Mouse (Mus musculus): Measurements from ENCODE around the gene Ptprn2.

Ptprn2 gene

GRCm38 (mm10) chr12:117229442-117229841 is 743.9 kb downstream of the Ptprn2 start:
- DNase-seq (ENCODE audit: low spot score): no peak

DNA sequence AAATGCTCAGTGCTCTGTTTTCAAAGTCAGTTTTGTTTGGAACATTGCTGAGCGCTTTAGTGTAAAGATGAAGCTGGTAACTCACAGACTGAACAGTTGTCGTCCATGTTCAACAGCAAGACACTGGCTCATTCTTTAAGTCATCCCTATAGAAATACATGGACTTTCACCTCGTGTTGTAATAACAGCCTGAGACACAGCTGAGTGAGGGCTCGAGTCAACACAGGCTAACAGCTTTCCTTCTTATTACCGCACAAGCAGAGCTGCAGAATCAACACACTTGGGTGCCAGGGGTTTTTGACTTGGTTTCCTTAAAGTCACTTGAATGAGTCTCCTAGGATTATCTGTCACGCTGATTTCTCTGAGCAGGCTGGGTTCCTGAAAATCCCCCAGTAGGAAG is 744.8 kb downstream of the Ptprn2 start:
- no peak for DNase-seq (ENCODE audit: low spot score)

DNA sequence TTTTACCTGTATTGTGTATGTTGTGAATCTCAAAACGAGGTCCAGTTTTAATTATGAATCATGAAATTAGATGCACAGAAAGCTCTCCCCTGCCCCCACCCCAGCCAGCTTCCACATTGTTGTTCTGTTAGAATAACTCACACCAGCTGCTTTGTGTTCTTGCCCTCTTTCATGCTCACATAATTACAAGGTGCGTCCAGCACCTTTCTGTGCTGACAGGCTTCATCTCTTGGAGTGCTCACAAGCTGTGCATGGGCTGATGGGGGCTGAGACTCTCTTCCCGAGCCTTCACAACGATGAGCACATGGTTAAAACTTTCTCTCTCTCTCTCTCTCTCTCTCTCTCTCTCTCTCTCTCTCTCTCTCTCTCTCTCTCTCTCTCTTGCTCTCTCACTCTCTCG is 746.3 kb downstream of the Ptprn2 start:
- DNase-seq (ENCODE audit: low spot score): no peak

- DNase-seq (ENCODE audit: low spot score): no peak
These were observed 749.6 kb downstream of the Ptprn2 start for GRCm38 (mm10) chr12:117235114-117235513.

DNA sequence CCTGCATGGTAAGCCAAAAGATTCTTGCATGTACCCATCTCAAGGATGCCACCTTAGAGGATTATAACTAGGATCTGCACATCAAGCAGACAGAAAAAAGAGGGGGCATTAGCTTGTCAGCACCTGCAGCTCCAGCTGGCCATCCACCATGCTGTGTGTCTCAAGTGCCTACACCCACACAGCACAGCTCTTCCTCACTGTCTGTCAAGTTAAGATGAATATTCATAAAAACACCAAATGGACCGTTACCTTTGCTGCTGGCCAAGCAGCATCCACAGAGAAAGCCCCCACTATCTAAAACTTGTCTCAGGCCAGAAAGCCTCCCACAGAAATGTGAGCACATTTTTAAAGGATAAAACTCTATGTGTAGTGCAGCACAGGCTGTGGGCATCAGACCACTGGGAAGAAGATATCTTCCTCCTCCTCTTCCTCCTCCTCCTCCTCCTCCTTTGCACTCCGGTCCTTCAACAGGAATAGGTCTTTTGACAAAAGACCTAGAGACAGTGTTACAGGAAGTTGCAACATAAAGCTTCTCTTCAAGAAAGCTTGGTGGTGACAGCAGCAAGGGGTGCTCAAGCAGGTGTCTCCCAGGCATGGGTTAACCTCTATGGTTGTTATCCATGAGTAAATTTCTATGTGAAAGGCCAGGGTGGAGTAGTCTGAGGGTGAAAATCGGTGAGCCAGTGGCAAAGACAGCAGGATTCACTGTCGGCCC is 750.7 kb downstream of the Ptprn2 start:
- no peak for DNase-seq (ENCODE audit: low spot score)

DNA sequence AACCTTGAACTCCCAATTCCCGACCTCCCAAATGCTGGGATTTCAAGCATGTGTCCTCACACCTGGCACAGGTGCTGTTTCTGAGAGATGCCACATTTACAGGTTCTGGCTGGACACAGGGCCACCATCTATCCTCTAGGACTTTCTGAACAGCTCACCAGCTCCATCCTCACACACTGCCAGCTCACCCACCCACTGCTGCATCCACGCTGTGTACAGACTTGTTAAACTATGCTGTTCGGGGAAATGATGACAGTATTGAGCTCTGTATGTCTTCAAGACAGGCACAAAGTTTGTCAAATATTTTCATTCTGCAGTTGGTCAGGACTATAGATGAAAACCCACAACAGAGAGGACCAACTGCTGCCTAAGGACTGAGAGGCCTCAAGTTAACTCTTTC is 751.5 kb downstream of the Ptprn2 start:
- DNase-seq (ENCODE audit: low spot score): no peak

DNA sequence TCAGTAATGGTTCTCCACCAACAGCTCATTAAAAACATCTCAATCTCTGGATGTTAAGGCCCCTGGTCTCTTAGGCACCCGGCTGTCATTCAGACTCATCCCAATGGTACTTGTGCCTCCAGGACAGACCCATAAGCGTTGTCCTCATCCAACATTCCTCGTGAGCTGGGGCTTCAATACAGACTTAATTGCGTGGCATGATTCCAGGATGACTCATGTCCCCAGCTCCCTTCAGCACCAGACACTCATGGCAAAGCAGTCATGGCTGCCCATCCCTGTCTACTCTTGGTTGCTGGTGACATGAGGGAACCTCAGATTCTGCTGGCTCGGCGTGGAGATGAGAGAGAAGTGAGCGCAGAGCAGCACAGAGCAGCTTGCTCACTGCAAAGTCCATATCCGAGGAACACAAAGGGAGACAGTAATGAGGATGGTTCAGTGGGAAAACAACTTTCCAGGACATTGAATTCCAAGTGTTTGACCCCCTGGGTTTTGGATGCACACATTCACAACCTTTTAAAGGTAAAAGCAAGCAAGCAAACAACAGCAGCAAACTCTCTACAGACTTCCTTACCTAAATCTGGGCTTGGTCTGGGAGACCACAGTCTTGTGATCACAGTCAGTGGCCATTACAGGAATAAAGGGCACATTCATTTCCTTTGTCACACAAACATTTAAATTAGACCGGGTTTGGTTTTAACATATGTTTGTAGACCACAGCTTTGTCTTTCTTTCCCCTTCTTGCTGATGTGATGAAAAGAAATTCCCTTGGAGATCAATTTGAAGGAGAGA is 754.6 kb downstream of the Ptprn2 start:
- DNase-seq (ENCODE audit: low spot score): no peak

DNA sequence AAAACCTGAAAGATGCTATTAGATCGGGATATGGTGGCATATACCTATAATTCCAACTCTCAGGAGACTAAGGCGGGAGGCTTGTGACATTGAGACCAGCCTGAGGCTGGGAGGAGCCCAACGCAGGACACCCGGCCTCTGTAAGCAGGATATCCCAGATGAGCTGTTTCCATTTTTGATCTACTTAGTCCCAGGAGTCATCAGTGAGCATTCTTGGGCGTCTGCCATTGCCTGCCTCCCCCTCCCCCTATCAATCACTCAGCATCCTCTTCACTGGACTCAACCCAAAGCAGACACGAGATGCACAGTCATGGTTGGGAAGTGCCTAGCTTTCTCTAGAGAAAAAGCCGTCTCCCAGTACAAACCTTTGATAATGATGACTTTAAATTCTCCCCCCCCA is 756.7 kb downstream of the Ptprn2 start:
- DNase-seq (ENCODE audit: low spot score): no peak

DNA sequence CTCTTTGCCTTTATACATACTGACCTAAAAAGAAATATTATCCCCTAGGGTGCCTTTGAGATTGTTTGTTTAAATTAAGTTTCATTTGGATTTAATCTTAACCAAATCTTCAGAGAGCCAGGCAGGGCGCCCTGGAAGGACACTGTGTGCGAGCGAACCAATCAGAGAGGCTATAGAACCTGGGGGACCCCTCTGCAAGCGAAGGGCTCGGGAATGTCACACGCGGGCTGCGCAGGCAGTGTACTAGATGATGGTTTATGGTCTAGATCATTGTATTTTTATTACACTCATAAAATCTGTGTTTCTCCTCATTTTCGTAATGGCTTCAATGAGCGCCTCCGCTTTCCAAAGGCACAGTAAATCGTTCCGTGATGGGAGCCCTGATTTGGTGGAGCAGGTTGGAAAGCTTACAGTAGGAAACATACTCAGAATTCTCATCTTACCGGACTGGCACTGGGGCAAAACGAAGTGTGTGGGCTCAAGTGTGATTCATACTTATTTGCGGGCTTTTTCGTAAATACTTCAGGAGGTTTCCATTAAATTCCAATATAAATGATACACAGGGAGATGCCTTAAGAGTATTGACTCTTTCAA is 760.5 kb downstream of the Ptprn2 start:
- no peak for DNase-seq (ENCODE audit: low spot score)

DNA sequence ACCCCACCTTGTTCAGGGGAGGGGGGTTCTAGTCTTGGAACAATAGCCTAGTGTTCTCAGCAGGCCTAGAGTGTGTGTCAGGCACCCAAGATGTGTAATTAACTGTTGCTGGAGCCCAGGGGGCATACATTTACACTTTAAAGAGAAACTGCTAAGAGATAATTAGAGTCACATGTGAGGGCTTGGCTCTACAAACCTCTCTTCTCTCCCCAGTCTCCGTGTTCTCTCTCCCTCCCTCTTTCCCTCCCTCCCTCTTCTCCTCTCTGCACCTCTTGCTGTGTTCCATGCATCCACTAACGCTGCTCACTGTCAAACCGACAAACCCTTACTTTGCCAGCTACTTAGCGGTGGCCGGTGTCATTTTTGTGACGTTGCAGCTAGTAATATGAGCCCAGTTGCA is 764.9 kb downstream of the Ptprn2 start:
- no peak for DNase-seq (ENCODE audit: low spot score)

- DNase-seq (ENCODE audit: low spot score): no peak
These were observed 766.3 kb downstream of the Ptprn2 start for GRCm38 (mm10) chr12:117251663-117252425.

GRCm38 (mm10) chr12:117252426-117252779 is 766.9 kb downstream of the Ptprn2 start:
- no peak for DNase-seq (ENCODE audit: low spot score)

- no peak for DNase-seq (ENCODE audit: low spot score)
These were observed 768.8 kb downstream of the Ptprn2 start for GRCm38 (mm10) chr12:117254356-117254755.

- no peak for DNase-seq (ENCODE audit: low spot score)
These were observed 769.8 kb downstream of the Ptprn2 start for GRCm38 (mm10) chr12:117255325-117255724.

GRCm38 (mm10) chr12:117255776-117256342 is 770.3 kb downstream of the Ptprn2 start:
- DNase-seq (ENCODE audit: low spot score): no peak

- no peak for DNase-seq (ENCODE audit: low spot score)
These were observed 771.3 kb downstream of the Ptprn2 start for GRCm38 (mm10) chr12:117256849-117257204.

DNA sequence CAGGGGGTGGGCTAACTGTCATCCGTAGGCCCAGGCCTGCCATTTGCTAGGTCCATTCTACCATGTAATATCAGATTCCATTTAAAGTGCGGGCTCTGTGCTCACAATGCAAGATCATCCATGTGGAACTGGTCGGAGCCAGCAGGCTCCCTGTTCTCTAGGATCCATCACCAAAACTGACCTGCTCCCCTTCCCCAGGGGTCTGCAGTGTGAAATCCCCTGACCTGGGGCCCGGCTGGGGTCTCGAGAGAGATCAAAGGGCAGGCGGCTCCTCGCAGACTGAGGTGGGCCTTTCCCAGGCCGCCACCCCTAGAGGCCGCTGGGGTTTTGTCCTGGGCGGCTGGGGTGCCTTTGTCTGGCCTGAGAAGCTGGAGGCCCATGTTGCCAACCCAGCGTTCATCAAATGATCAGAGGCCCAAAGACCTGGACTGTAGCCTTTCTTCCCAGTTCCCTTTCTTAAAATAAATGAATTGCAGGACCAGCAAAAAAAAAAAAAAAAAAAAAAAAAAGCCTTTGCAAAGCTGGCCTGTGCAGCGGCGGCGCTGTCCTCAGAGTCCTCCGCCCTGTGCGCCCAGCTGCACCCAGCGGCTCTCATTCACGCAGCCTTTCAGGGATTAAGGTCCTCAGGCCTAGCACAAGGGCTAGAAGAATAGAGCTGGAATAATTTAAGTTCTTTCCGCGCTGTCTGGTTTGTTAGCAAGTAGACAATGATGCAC is 771.8 kb downstream of the Ptprn2 start:
- no peak for DNase-seq (ENCODE audit: low spot score)

- DNase-seq (ENCODE audit: low spot score): no peak
These were observed 772.5 kb downstream of the Ptprn2 start for GRCm38 (mm10) chr12:117257921-117258497.

GRCm38 (mm10) chr12:117260391-117261164 is 775.1 kb downstream of the Ptprn2 start:
- no peak for DNase-seq (ENCODE audit: low spot score)

DNA sequence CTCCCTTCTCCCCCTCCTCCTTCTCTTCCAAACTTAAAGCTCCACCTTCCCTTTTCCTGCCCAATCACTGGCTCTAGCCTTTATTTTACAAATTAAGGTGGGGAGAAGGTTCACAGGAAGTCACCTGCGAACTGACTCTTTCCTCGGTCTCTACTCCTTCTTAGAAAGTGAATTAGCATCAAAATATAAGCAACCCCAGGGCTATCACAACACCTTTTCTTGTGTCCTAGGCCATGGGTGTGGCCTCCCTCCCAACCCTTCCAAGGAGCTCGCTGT is 775.6 kb downstream of the Ptprn2 start:
- no peak for DNase-seq (ENCODE audit: low spot score)

- DNase-seq (ENCODE audit: low spot score): no peak
These were observed 776.5 kb downstream of the Ptprn2 start for GRCm38 (mm10) chr12:117262003-117262402.
